Mouse (Mus musculus): ENCODE results near the gene Plpp6. TPM values are rescaled to one million over a fixed set of nuclear protein-coding genes. Genes with fewer than 3 reads are reported as not detected.

Plpp6 gene
- polyA plus RNA-seq, 1 experiment: 14.2 TPM

- H3K27ac ChIP-seq (ENCODE audit: insufficient read depth, low read depth, low read length): peak overlapping the region; percentile 92
- peak; percentile 94 for DNase-seq
These were observed 34.7 kb upstream of the Plpp6 start for GRCm38 (mm10) chr19:28929034-28929433.

GRCm38 (mm10) chr19:28934897-28935296 is 28.9 kb upstream of the Plpp6 start:
- Histone ChIP-seq H3K36me3 (ENCODE audit: control insufficient read depth, insufficient read depth, low read length) (no peaks in the 10 kb centered on the region), H3K27ac (ENCODE audit: insufficient read depth, low read depth, low read length) (no peak overlapping the region), H3K4me1 (ENCODE audit: control insufficient read depth, insufficient read depth, low read length) (no peaks in the 10 kb centered on the region), H3K4me3 (ENCODE audit: insufficient read depth, low read depth, low read length) (no peak overlapping the region), H3K27me3 (replicated peaks; ENCODE audit: control insufficient read depth, insufficient read depth, low read length) (no peaks in the 10 kb centered on the region)
- TF ChIP-seq CTCF (conservative IDR thresholded peaks at IDR 0.05; ENCODE audit: insufficient read depth, insufficient read length, low read depth, low read length) (no peak), POLR2A (IDR thresholded peaks at IDR 0.05; ENCODE audit: low read depth, low read length) (no peak)
- 82% methylated on average over 3 of the region's 3 CpGs for WGBS
- no peak for DNase-seq

More at GRCm38 (mm10) chr19:28929034-28929433, 34.7 kb upstream of the Plpp6 start:
- H3K36me3 ChIP-seq (ENCODE audit: control insufficient read depth, insufficient read depth, low read length): peaks cover 1% of the 10 kb centered on the region; the same call in 1 of the 2 replicates
- TF ChIP-seq POLR2A (IDR thresholded peaks at IDR 0.05; ENCODE audit: low read depth, low read length): no peak
- peak; percentile 27; the same call in 1 of the 2 replicates for TF ChIP-seq CTCF (conservative IDR thresholded peaks at IDR 0.05; ENCODE audit: insufficient read depth, insufficient read length, low read depth, low read length)
- H3K27me3 ChIP-seq (replicated peaks; ENCODE audit: control insufficient read depth, insufficient read depth, low read length): no peaks in the 10 kb centered on the region
- H3K4me3 ChIP-seq (ENCODE audit: insufficient read depth, low read depth, low read length): no peak overlapping the region
- H3K4me1 ChIP-seq (ENCODE audit: control insufficient read depth, insufficient read depth, low read length): peaks cover 9% of the 10 kb centered on the region; the same call in 1 of the 2 replicates

- Histone ChIP-seq H3K4me3 (ENCODE audit: insufficient read depth, low read depth, low read length) (no peak overlapping the region), H3K27ac (ENCODE audit: insufficient read depth, low read depth, low read length) (no peak overlapping the region), H3K27me3 (replicated peaks; ENCODE audit: control insufficient read depth, insufficient read depth, low read length) (no peaks in the 10 kb centered on the region; the same call in 1 of the 2 replicates), H3K36me3 (ENCODE audit: control insufficient read depth, insufficient read depth, low read length) (no peaks in the 10 kb centered on the region), H3K4me1 (ENCODE audit: control insufficient read depth, insufficient read depth, low read length) (no peaks in the 10 kb centered on the region; the same call in 1 of the 2 replicates)
- TF ChIP-seq CTCF (conservative IDR thresholded peaks at IDR 0.05; ENCODE audit: insufficient read depth, insufficient read length, low read depth, low read length): no peak
- no peak for TF ChIP-seq POLR2A (IDR thresholded peaks at IDR 0.05; ENCODE audit: low read depth, low read length)
- DNase-seq: no peak
- 70% methylated on average over 9 of the region's 9 CpGs for WGBS
These were observed 23.4 kb upstream of the Plpp6 start for GRCm38 (mm10) chr19:28940135-28940874.

- Histone ChIP-seq H3K27me3 (replicated peaks; ENCODE audit: control insufficient read depth, insufficient read depth, low read length) (no peaks in the 10 kb centered on the region; the same call in 1 of the 2 replicates), H3K4me3 (ENCODE audit: insufficient read depth, low read depth, low read length) (no peak overlapping the region), H3K27ac (ENCODE audit: insufficient read depth, low read depth, low read length) (no peak overlapping the region), H3K4me1 (ENCODE audit: control insufficient read depth, insufficient read depth, low read length) (no peaks in the 10 kb centered on the region; the same call in 1 of the 2 replicates), H3K36me3 (ENCODE audit: control insufficient read depth, insufficient read depth, low read length) (no peaks in the 10 kb centered on the region)
- DNase-seq: no peak
- TF ChIP-seq CTCF (conservative IDR thresholded peaks at IDR 0.05; ENCODE audit: insufficient read depth, insufficient read length, low read depth, low read length) (no peak), POLR2A (IDR thresholded peaks at IDR 0.05; ENCODE audit: low read depth, low read length) (no peak)
- WGBS: 72% methylated on average over 4 of the region's 4 CpGs
These were observed 22.5 kb upstream of the Plpp6 start for GRCm38 (mm10) chr19:28941271-28941670.

GRCm38 (mm10) chr19:28946782-28947181 is 17.0 kb upstream of the Plpp6 start:
- Histone ChIP-seq H3K4me3 (ENCODE audit: insufficient read depth, low read depth, low read length) (no peak overlapping the region), H3K4me1 (ENCODE audit: control insufficient read depth, insufficient read depth, low read length) (no peaks in the 10 kb centered on the region), H3K27ac (ENCODE audit: insufficient read depth, low read depth, low read length) (no peak overlapping the region), H3K36me3 (ENCODE audit: control insufficient read depth, insufficient read depth, low read length) (no peaks in the 10 kb centered on the region), H3K27me3 (replicated peaks; ENCODE audit: control insufficient read depth, insufficient read depth, low read length) (no peaks in the 10 kb centered on the region; the same call in 1 of the 2 replicates)
- no peak for DNase-seq
- TF ChIP-seq POLR2A (IDR thresholded peaks at IDR 0.05; ENCODE audit: low read depth, low read length) (no peak), CTCF (conservative IDR thresholded peaks at IDR 0.05; ENCODE audit: insufficient read depth, insufficient read length, low read depth, low read length) (no peak)
- WGBS: 40% methylated on average over 4 of the region's 4 CpGs

GRCm38 (mm10) chr19:28947311-28947710 is 16.4 kb upstream of the Plpp6 start:
- Histone ChIP-seq H3K36me3 (ENCODE audit: control insufficient read depth, insufficient read depth, low read length) (no peaks in the 10 kb centered on the region), H3K27me3 (replicated peaks; ENCODE audit: control insufficient read depth, insufficient read depth, low read length) (no peaks in the 10 kb centered on the region; the same call in 1 of the 2 replicates), H3K4me1 (ENCODE audit: control insufficient read depth, insufficient read depth, low read length) (no peaks in the 10 kb centered on the region), H3K4me3 (ENCODE audit: insufficient read depth, low read depth, low read length) (no peak overlapping the region), H3K27ac (ENCODE audit: insufficient read depth, low read depth, low read length) (no peak overlapping the region)
- TF ChIP-seq CTCF (conservative IDR thresholded peaks at IDR 0.05; ENCODE audit: insufficient read depth, insufficient read length, low read depth, low read length): no peak
- no peak for TF ChIP-seq POLR2A (IDR thresholded peaks at IDR 0.05; ENCODE audit: low read depth, low read length)
- 37% methylated on average over 2 of the region's 2 CpGs for WGBS
- DNase-seq: no peak

- 83% methylated on average over 5 of the region's 5 CpGs for WGBS
- Histone ChIP-seq H3K4me1 (ENCODE audit: control insufficient read depth, insufficient read depth, low read length) (no peaks in the 10 kb centered on the region), H3K27ac (ENCODE audit: insufficient read depth, low read depth, low read length) (no peak overlapping the region), H3K4me3 (ENCODE audit: insufficient read depth, low read depth, low read length) (no peak overlapping the region), H3K36me3 (ENCODE audit: control insufficient read depth, insufficient read depth, low read length) (no peaks in the 10 kb centered on the region), H3K27me3 (replicated peaks; ENCODE audit: control insufficient read depth, insufficient read depth, low read length) (no peaks in the 10 kb centered on the region)
- TF ChIP-seq POLR2A (IDR thresholded peaks at IDR 0.05; ENCODE audit: low read depth, low read length): no peak
- no peak for TF ChIP-seq CTCF (conservative IDR thresholded peaks at IDR 0.05; ENCODE audit: insufficient read depth, insufficient read length, low read depth, low read length)
- no peak for DNase-seq
These were observed 12.5 kb upstream of the Plpp6 start for GRCm38 (mm10) chr19:28951251-28951650.

Measured in kidney, adult 2 months (tissue).